Mouse (Mus musculus): ENCODE measurements around the gene Taf8. TPM values are rescaled to one million over a fixed set of nuclear protein-coding genes. Genes with fewer than 3 reads are reported as not detected.

The Taf8 gene
- polyA plus RNA-seq (2012; rRNA removed) = 15.4 and 16.7 TPM in 2 replicates

GRCm38 (mm10) chr17:47501946-47502706 is at the start of gene Taf8:
Taf8 (minus strand) TSS chr17:47502292.

GRCm38 (mm10) chr17:47504941-47505346 is 2.9 kb upstream of the Taf8 start, which contains the start of gene Ccnd3:
Ccnd3 (plus strand) TSS chr17:47505051.

GRCm38 (mm10) chr17:47436907-47437547 is 65.1 kb downstream of the Taf8 start, which contains the start of gene 1700001C19Rik:
1700001C19Rik (minus strand) TSS chr17:47437376.

GRCm38 (mm10) chr17:47436156-47436906 is 65.8 kb downstream of the Taf8 start, which contains the start of gene AI661453:
AI661453 (plus strand) TSS chr17:47436615.

Other genes with a start within 250 kb of the Taf8 start
- gene Mrps10, start 133.4 kb downstream of the Taf8 start, polyA plus RNA-seq (2012; rRNA removed) = 20.6 and 23.0 TPM in 2 replicates
- 0.37 TPM in 2 replicates for gene Guca1b, start 116.9 kb downstream of the Taf8 start, polyA plus RNA-seq (2012; rRNA removed)
- gene Guca1a, start 101.7 kb downstream of the Taf8 start, polyA plus RNA-seq (2012; rRNA removed) = 0.59 and 0.90 TPM in 2 replicates
- 0.46 and 0.55 TPM in 2 replicates for gene AI661453, start 65.7 kb downstream of the Taf8 start, polyA plus RNA-seq (2012; rRNA removed)
- gene 1700001C19Rik, start 64.9 kb downstream of the Taf8 start, polyA plus RNA-seq (2012; rRNA removed) = 0.57 and 0.89 TPM in 2 replicates
- 179 and 198 TPM in 2 replicates for gene Ccnd3, start 2.8 kb upstream of the Taf8 start, polyA plus RNA-seq (2012; rRNA removed)
- gene Bysl, start 109.2 kb upstream of the Taf8 start, polyA plus RNA-seq (2012; rRNA removed) = 10.9 and 12.9 TPM in 2 replicates
- gene Med20, start 109.3 kb upstream of the Taf8 start, polyA plus RNA-seq (2012; rRNA removed) = 21.0 and 24.1 TPM in 2 replicates
- gene Gm20517, start 109.3 kb upstream of the Taf8 start, polyA plus RNA-seq (2012; rRNA removed) = 0.83 and 1.2 TPM in 2 replicates
- 6.2 and 7.2 TPM in 2 replicates for gene Usp49, start 128.4 kb upstream of the Taf8 start, polyA plus RNA-seq (2012; rRNA removed)
- gene Tomm6, start 186.1 kb upstream of the Taf8 start, polyA plus RNA-seq (2012; rRNA removed) = 45.6 and 70.2 TPM in 2 replicates
- gene Frs3, start 186.7 kb upstream of the Taf8 start, polyA plus RNA-seq (2012; rRNA removed) = 2.4 and 2.6 TPM in 2 replicates
- gene Gm21981, start 192.2 kb upstream of the Taf8 start, polyA plus RNA-seq (2012; rRNA removed) = 0.25 and 0.27 TPM in 2 replicates
- 0.15 TPM in 1 of 2 replicates, not detected in the other for gene Prickle4, start 192.4 kb upstream of the Taf8 start, polyA plus RNA-seq (2012; rRNA removed)
- gene Pgc, start 224.6 kb upstream of the Taf8 start, polyA plus RNA-seq (2012; rRNA removed) = not detected in 2 replicates
- 2.5 and 2.8 TPM in 2 replicates for gene Tfeb, start 234.7 kb upstream of the Taf8 start, polyA plus RNA-seq (2012; rRNA removed)